Mouse (Mus musculus): ENCODE measurements around the gene Radil. TPM values are rescaled to one million over a fixed set of nuclear protein-coding genes. Genes with fewer than 3 reads are reported as not detected.

The Radil gene
- not detected for total RNA-seq (2023)

DNA sequence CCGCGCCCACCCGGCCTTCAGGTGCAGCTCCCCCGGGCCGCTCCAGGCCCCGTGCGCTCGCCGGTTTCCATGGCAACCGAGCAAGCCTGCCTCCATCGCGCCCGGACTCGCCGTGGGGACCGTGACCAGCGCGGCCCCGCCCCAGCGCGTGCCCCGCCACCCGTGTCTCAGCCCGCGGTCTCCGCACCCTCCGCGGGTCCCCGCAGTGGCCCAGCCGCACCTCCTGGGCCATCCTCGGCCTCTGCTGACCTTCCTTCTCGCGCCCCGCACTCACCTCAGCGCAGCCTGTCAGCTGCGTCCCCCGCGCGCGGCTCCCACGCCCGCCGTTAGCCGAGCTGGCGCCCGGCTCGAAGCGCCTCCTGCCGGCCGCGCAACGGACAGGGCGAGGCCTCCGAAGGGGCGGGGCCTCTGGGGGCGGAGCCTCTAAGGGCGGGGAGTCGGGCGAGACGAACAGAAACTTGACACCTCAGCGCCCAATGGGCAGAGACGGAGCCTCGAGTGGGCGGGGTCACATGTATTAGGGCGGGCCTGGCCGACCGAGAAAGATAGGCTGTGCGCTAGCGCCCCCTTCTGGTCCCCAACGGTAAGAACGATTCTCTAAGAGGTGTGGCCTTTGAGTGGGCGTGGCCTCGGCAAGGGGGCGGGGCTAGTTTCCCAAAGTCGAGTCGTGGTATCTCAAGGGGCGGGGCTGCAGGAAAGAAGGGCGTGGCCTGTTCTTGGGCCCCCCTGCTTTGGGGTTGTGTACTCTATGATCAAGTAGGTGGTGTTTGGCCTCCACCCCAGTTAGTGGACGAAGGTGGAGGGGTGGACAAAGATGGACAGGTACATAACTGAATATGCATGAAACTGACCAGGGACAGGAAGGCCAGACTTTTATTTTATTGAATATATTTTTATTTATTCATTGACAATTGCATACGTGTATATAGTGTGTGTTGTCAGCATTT, at the start of gene Radil:
TSS of gene Radil (minus strand) at position 393 of the 947 bp plus-strand sequence.

GRCm38 (mm10) chr5:142529915-142530314, 21.0 kb downstream of the Radil start, which contains the start of gene Papolb:
Gene Papolb, minus strand, starts transcription at chr5:142530076.

DNA sequence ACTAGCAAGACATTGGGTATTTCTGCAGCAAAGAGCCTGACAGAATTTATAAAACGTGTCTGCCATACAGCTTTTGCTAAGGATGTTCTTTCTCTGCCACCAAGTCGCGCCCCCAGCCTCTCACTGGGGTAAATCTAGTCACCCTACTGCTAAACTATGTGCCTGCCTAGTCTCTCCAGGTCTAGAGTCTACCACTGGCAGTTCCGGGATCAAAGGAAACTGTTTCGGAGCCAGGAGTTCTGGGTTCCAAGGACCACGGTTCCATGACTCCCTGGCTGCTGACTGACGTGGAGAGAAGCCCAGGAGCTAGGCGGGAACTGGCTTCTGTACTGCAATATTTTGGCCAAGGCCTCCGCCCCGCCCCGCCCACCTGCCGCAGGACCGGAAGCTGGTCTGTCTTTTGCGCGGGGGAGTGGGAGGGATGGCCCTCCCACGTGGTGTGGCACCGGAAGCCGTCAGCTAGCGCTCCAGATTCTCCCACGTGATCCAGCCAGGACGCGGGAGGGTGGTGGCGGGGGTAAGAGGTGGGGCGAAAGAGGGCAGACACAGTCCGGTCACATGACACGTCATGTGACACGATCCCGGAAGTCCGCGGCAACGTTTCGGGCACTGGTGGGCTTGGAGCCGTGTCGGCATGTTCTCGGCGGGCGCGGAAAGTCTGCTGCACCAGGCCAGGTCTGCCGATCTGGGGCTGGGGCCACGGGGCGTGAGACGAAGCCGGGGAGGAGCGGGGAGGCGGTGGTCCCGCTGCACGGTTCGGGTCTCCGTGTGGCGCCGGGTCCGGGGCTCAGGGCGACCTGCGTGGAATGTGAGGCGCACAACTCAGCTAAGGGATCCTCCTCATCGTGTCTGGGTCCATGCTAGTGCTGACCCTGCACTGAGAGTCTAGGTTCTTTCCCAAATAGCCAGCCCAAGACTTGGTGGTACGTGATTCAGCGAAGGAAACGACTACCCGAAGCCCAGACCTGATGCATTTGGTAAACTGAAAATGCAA, 87.1 kb downstream of the Radil start, which contains the start of gene Ap5z1:
TSS of gene Ap5z1 (plus strand) at position 484 of the 994 bp plus-strand sequence.

Other genes with a start within 250 kb of the Radil start
- 10 to 100 TPM; 74.3 to 82.7 TPM for gene Foxk1, start 149.6 kb downstream of the Radil start, total RNA-seq (2023)
- 10 to 100 TPM; 53.5 to 55.7 TPM for gene Ap5z1, start 87.2 kb downstream of the Radil start, total RNA-seq (2023)
- gene Papolb, start 21.0 kb downstream of the Radil start, total RNA-seq (2023) = not detected
- gene Mmd2, start 57.7 kb upstream of the Radil start, total RNA-seq (2023) = not detected
- 10 to 100 TPM; 72.7 to 72.8 TPM for gene Wipi2, start 76.6 kb upstream of the Radil start, total RNA-seq (2023)
- gene Slc29a4, start 141.4 kb upstream of the Radil start, total RNA-seq (2023) = 1 to 10 TPM; 3.6 to 8.4 TPM

Data from B cell, adult 67 days (primary cell).